Comparison of ENCODE assay signal across 11 mouse cellular contexts in genomic region chr2:10215876-10216565, GRCm38 (mm10).
DNase-seq lines count a peak whose midpoint lies in the region; ATAC-seq and TF ChIP-seq lines count a peak whose summit lies in the region.
"Had no signal": no experiment of that assay in that cellular context is flagged by ENCODE, and none has a peak within 500 bp of the region (broad histone marks: within the 10 kb centered on the region; RNA-seq: fewer than 3 reads in every experiment).

No protein-coding gene starts in this region.

- WGBS in lung, embryonic 15.5 days, result 72% methylated on average over 7 of the region's 7 CpGs
- WGBS in forebrain, postnatal 0 days, result 69% methylated on average over 7 of the region's 7 CpGs
- WGBS in neural tube, embryonic 14.5 days, result 79% methylated on average over 7 of the region's 7 CpGs

- ATAC-seq in lung, embryonic 15.5 days (ENCODE audit: borderline replicate concordance, extremely low read depth, low FRiP score, low TSS enrichment), result peak; percentile 17; the same call in 1 of the 2 replicates
- 0 out of 2 replicates have a peak, but pooled peaks have one; percentile 12 for ATAC-seq in forebrain, postnatal 0 days
- 0 out of 2 replicates have a peak, but pooled peaks have one; percentile 18 for ATAC-seq in neural tube, embryonic 14.5 days (ENCODE audit: low read depth)

- no peaks in the 10 kb centered on the region for H3K36me3 ChIP-seq in lung, embryonic 15.5 days
- no peaks in the 10 kb centered on the region for H3K36me3 ChIP-seq in forebrain, postnatal 0 days (ENCODE audit: insufficient read depth)
- no peaks in the 10 kb centered on the region for H3K36me3 ChIP-seq in neural tube, embryonic 14.5 days (ENCODE audit: control insufficient read depth, insufficient read depth, low read length)
- H3K36me3 ChIP-seq: limb, embryonic 15.5 days had no signal

- no peak overlapping the region for H3K4me3 ChIP-seq in lung, embryonic 15.5 days
- H3K4me3 ChIP-seq in forebrain, postnatal 0 days (ENCODE audit: low read depth, low read length), result no peak overlapping the region
- H3K4me3 ChIP-seq in neural tube, embryonic 14.5 days (ENCODE audit: low read depth, low read length), result no peak overlapping the region
- H3K4me3 ChIP-seq: limb, embryonic 15.5 days; megakaryocyte, embryonic 14.5 days had no signal

- peaks cover 12% of the 10 kb centered on the region; the same call in 1 of the 2 replicates for H3K4me1 ChIP-seq in lung, embryonic 15.5 days
- H3K4me1 ChIP-seq in forebrain, postnatal 0 days (ENCODE audit: insufficient read depth), result no peaks in the 10 kb centered on the region
- no peaks in the 10 kb centered on the region for H3K4me1 ChIP-seq in neural tube, embryonic 14.5 days (ENCODE audit: control insufficient read depth, insufficient read depth, low read length)
- H3K4me1 ChIP-seq: limb, embryonic 15.5 days had no signal

- H3K27me3 ChIP-seq in lung, embryonic 15.5 days, result no peaks in the 10 kb centered on the region
- no peaks in the 10 kb centered on the region for H3K27me3 ChIP-seq in forebrain, postnatal 0 days (ENCODE audit: insufficient read depth, low read length)
- no peaks in the 10 kb centered on the region for H3K27me3 ChIP-seq in neural tube, embryonic 14.5 days (ENCODE audit: control insufficient read depth, insufficient read depth, low read length)
- H3K27me3 ChIP-seq: limb, embryonic 15.5 days; megakaryocyte, embryonic 14.5 days had no signal

- H3K27ac ChIP-seq in lung, embryonic 15.5 days, result peak overlapping the region; percentile 20; the same call in 1 of the 2 replicates
- no peak overlapping the region for H3K27ac ChIP-seq in forebrain, postnatal 0 days (ENCODE audit: low read depth, low read length)
- no peak overlapping the region for H3K27ac ChIP-seq in neural tube, embryonic 14.5 days (ENCODE audit: low read depth, low read length)
- H3K27ac ChIP-seq: limb, embryonic 15.5 days had no signal

- DNase-seq in heart, adult 11 months, result peak; percentile 78
- no peak for DNase-seq in heart, postnatal 25 days (ENCODE audit: low spot score)
- DNase-seq in lung, postnatal 10 days, result no peak
- DNase-seq in forebrain, postnatal 0 days, result no peak
- DNase-seq in c-Kit-positive CD71-positive TER-119-positive erythroid progenitor cells, embryonic 14.5 days (ENCODE audit: low spot score), result no peak
- no peak for DNase-seq in gastrocnemius, postnatal 25 days
- DNase-seq: B cell, adult 2 months had no signal

- H3K9me3 ChIP-seq in lung, embryonic 15.5 days, result no peaks in the 10 kb centered on the region
- H3K9me3 ChIP-seq in forebrain, postnatal 0 days (ENCODE audit: low read length), result no peaks in the 10 kb centered on the region
- no peaks in the 10 kb centered on the region for H3K9me3 ChIP-seq in neural tube, embryonic 14.5 days (ENCODE audit: control insufficient read depth, low read length)
- H3K9me3 ChIP-seq: limb, embryonic 15.5 days; megakaryocyte, embryonic 14.5 days had no signal

- no peak for TF ChIP-seq CTCF in forebrain, postnatal 0 days (IDR thresholded peaks at IDR 0.05; ENCODE audit: low read depth)

- H3K9ac ChIP-seq in lung, embryonic 15.5 days, result no peak overlapping the region
- H3K9ac ChIP-seq in forebrain, postnatal 0 days, result no peak overlapping the region
- no peak overlapping the region for H3K9ac ChIP-seq in neural tube, embryonic 14.5 days (replicated peaks; ENCODE audit: low read depth, low read length)
- H3K9ac ChIP-seq: limb, embryonic 15.5 days had no signal

- no peak overlapping the region for H3K4me2 ChIP-seq in lung, embryonic 15.5 days
- H3K4me2 ChIP-seq in forebrain, postnatal 0 days (ENCODE audit: low read depth), result no peak overlapping the region
- no peak overlapping the region for H3K4me2 ChIP-seq in neural tube, embryonic 14.5 days (ENCODE audit: low read depth, low read length)
- H3K4me2 ChIP-seq: limb, embryonic 15.5 days had no signal

- intact Hi-C loops in heart, postnatal 25 days (cut with DNase I), result no loop called here
